Mouse (Mus musculus) telencephalon, adult 2 months (tissue): ENCODE results near the gene Large1.
A peak's percentile ranks its signal among the peaks of the same experiment; 100 is the strongest.
"Not testable (repeated sequence)": the region's sequence is repeated elsewhere in the genome, so short reads cannot be mapped to it uniquely, and the experiment has no call there.

Experiments used
- DNase-seq: peaks from one replicate; pipeline ENCODE4 v3.0.0-alpha.2; 2011; ENCODE audit warnings: low read depth, low spot score

Gene Large1

GRCm38 (mm10) chr8:73295531-73295930 lies 57.8 kb downstream of the Large1 start:
- no peak for DNase-seq

GRCm38 (mm10) chr8:73293655-73294054 lies 59.7 kb downstream of the Large1 start:
- no peak for DNase-seq

GRCm38 (mm10) chr8:73291630-73292029 lies 61.7 kb downstream of the Large1 start:
- DNase-seq: no peak

- no peak for DNase-seq
Measured at GRCm38 (mm10) chr8:73290636-73291035, 62.7 kb downstream of the Large1 start.

GRCm38 (mm10) chr8:73289831-73290230 lies 63.5 kb downstream of the Large1 start:
- DNase-seq: no peak

GRCm38 (mm10) chr8:73281996-73282395 lies 71.3 kb downstream of the Large1 start:
- DNase-seq: no peak

- DNase-seq: no peak
Measured at GRCm38 (mm10) chr8:73276015-73276414, 77.3 kb downstream of the Large1 start.

- DNase-seq: not testable (repeated sequence)
Measured at GRCm38 (mm10) chr8:73275445-73275844, 77.9 kb downstream of the Large1 start.

- DNase-seq: no peak
Measured at GRCm38 (mm10) chr8:73273150-73273549, 80.2 kb downstream of the Large1 start.

- DNase-seq: no peak
Measured at GRCm38 (mm10) chr8:73270991-73271390, 82.3 kb downstream of the Large1 start.

- no peak for DNase-seq
Measured at GRCm38 (mm10) chr8:73257981-73258380, 95.4 kb downstream of the Large1 start.

GRCm38 (mm10) chr8:73244186-73244585 lies 109.2 kb downstream of the Large1 start:
- no peak for DNase-seq

- DNase-seq: no peak
Measured at GRCm38 (mm10) chr8:73242066-73242465, 111.3 kb downstream of the Large1 start.

GRCm38 (mm10) chr8:73234209-73234608 lies 119.1 kb downstream of the Large1 start:
- DNase-seq: peak; percentile 31

- peak; percentile 79 for DNase-seq
Measured at GRCm38 (mm10) chr8:73233358-73234041, 119.8 kb downstream of the Large1 start.

GRCm38 (mm10) chr8:73226841-73227240 lies 126.5 kb downstream of the Large1 start:
- no peak for DNase-seq

GRCm38 (mm10) chr8:73225654-73226053 lies 127.7 kb downstream of the Large1 start:
- peak; percentile 80 for DNase-seq

- no peak for DNase-seq
Measured at GRCm38 (mm10) chr8:73219178-73219811, 134.0 kb downstream of the Large1 start.

- no peak for DNase-seq
Measured at GRCm38 (mm10) chr8:73206831-73207230, 146.5 kb downstream of the Large1 start.

- DNase-seq: no peak
Measured at GRCm38 (mm10) chr8:73201854-73202253, 151.5 kb downstream of the Large1 start.

- DNase-seq: no peak
Measured at GRCm38 (mm10) chr8:73197714-73198113, 155.6 kb downstream of the Large1 start.

- no peak for DNase-seq
Measured at GRCm38 (mm10) chr8:73188684-73189083, 164.7 kb downstream of the Large1 start.

GRCm38 (mm10) chr8:73187381-73187780 lies 166.0 kb downstream of the Large1 start:
- no peak for DNase-seq
